Comparison of ENCODE assay signal across 31 mouse cellular contexts in genomic region chr8:62619992-62620391, GRCm38 (mm10).
"Had no signal": no experiment of that assay in that cellular context is flagged by ENCODE, and none has a peak within 500 bp of the region (broad histone marks: within the 10 kb centered on the region; RNA-seq: fewer than 3 reads in every experiment).

No protein-coding gene starts in this region.

- ATAC-seq: liver, embryonic 12.5 days; liver, postnatal 0 days; lung, postnatal 0 days; midbrain, embryonic 13.5 days; midbrain, embryonic 15.5 days; midbrain, embryonic 16.5 days had no signal

- H3K36me3 ChIP-seq: limb, embryonic 10.5 days; limb, embryonic 12.5 days; limb, embryonic 13.5 days; limb, embryonic 15.5 days; liver, embryonic 12.5 days; liver, embryonic 13.5 days; liver, embryonic 15.5 days; lung, embryonic 15.5 days; midbrain, embryonic 10.5 days; midbrain, embryonic 12.5 days; midbrain, embryonic 13.5 days; midbrain, embryonic 15.5 days; neural tube, embryonic 12.5 days had no signal

- H3K27ac ChIP-seq: limb, embryonic 10.5 days; limb, embryonic 12.5 days; limb, embryonic 13.5 days; limb, embryonic 15.5 days; liver, embryonic 12.5 days; liver, embryonic 13.5 days; liver, embryonic 14.5 days; liver, embryonic 15.5 days; lung, embryonic 15.5 days; macrophage; midbrain, embryonic 10.5 days; midbrain, embryonic 12.5 days; midbrain, embryonic 13.5 days; midbrain, embryonic 15.5 days; neural tube, embryonic 12.5 days had no signal

- H3K9ac ChIP-seq: limb, embryonic 12.5 days; limb, embryonic 13.5 days; limb, embryonic 15.5 days; liver, embryonic 12.5 days; liver, embryonic 13.5 days; liver, embryonic 14.5 days; liver, embryonic 15.5 days; liver, postnatal 0 days; lung, embryonic 14.5 days; lung, embryonic 15.5 days; midbrain, embryonic 12.5 days; midbrain, embryonic 13.5 days; midbrain, embryonic 15.5 days; neural tube, embryonic 12.5 days had no signal

- H3K27me3 ChIP-seq: limb, embryonic 12.5 days; limb, embryonic 13.5 days; limb, embryonic 15.5 days; liver, embryonic 12.5 days; liver, embryonic 13.5 days; liver, embryonic 15.5 days; lung, embryonic 15.5 days; megakaryocyte, embryonic 14.5 days; midbrain, embryonic 12.5 days; midbrain, embryonic 13.5 days; midbrain, embryonic 15.5 days; neural tube, embryonic 12.5 days had no signal

- H3K4me3 ChIP-seq: limb, embryonic 10.5 days; limb, embryonic 12.5 days; limb, embryonic 13.5 days; limb, embryonic 15.5 days; liver, embryonic 12.5 days; liver, embryonic 13.5 days; liver, embryonic 15.5 days; lung, embryonic 15.5 days; megakaryocyte, embryonic 14.5 days; midbrain, embryonic 10.5 days; midbrain, embryonic 12.5 days; midbrain, embryonic 13.5 days; midbrain, embryonic 15.5 days; myocyte; neural tube, embryonic 12.5 days had no signal

- H3K9me3 ChIP-seq: limb, embryonic 10.5 days; limb, embryonic 12.5 days; limb, embryonic 13.5 days; limb, embryonic 15.5 days; liver, embryonic 12.5 days; liver, embryonic 13.5 days; liver, embryonic 15.5 days; lung, embryonic 15.5 days; midbrain, embryonic 10.5 days; midbrain, embryonic 12.5 days; midbrain, embryonic 13.5 days; midbrain, embryonic 15.5 days; neural tube, embryonic 12.5 days had no signal

- H3K4me1 ChIP-seq: limb, embryonic 10.5 days; limb, embryonic 12.5 days; limb, embryonic 13.5 days; limb, embryonic 15.5 days; liver, embryonic 12.5 days; liver, embryonic 13.5 days; liver, embryonic 15.5 days; lung, embryonic 15.5 days; megakaryocyte, embryonic 14.5 days; midbrain, embryonic 10.5 days; midbrain, embryonic 12.5 days; midbrain, embryonic 13.5 days; midbrain, embryonic 15.5 days; neural tube, embryonic 12.5 days had no signal

- DNase-seq: left cerebral cortex, postnatal 4 days; liver; liver, embryonic 13.5 days; liver, postnatal 0 days; lung, adult 18-20 months; lung, adult 2 months; lung, embryonic 14.5 days; lung, postnatal 10 days; lung, postnatal 14 days; lung, postnatal 36 days; lung, postnatal 4 days; midbrain, embryonic 14.5 days had no signal

- H3K4me2 ChIP-seq: limb, embryonic 12.5 days; limb, embryonic 13.5 days; limb, embryonic 15.5 days; liver, embryonic 12.5 days; liver, embryonic 13.5 days; liver, embryonic 15.5 days; lung, embryonic 14.5 days; lung, embryonic 15.5 days; midbrain, embryonic 11.5 days; midbrain, embryonic 12.5 days; midbrain, embryonic 13.5 days; midbrain, embryonic 15.5 days; neural tube, embryonic 12.5 days had no signal
